Mouse (Mus musculus): Measurements from ENCODE around the gene Rgma. TPM values are rescaled to one million over a fixed set of nuclear protein-coding genes. Genes with fewer than 3 reads are reported as not detected.

Rgma gene
- polyA plus RNA-seq, 1 experiment, result 14.5 TPM

DNA sequence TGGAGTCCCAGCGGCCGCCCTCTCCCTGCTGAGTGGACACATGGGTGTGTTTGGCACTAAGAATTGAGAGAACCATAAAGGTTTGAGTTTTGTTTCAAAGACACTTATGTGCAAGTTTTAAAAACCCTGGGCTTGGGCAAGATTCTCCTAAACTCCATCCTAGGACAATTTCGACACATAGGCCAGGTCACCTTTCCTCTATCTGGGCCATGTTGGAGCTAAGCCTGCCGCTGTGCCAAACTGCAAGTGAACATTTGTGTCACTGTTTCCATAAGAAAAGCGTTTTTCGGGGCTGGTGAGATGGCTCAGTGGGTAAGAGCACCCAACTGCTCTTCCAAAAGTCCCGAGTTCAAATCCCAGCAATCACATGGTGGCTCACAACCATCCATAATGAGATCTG lies 50.1 kb downstream of the Rgma start:
- Histone ChIP-seq H3K4me3 (ENCODE audit: insufficient read depth, low read depth, low read length) (no peak overlapping the region), H3K27ac (replicated peaks; ENCODE audit: low read depth, low read length) (0 out of 2 replicates have a peak overlapping the region, but pooled peaks have one; percentile 9), H3K4me1 (ENCODE audit: control insufficient read depth, insufficient read depth, insufficient read length, low read length) (no peaks in the 10 kb centered on the region)

DNA sequence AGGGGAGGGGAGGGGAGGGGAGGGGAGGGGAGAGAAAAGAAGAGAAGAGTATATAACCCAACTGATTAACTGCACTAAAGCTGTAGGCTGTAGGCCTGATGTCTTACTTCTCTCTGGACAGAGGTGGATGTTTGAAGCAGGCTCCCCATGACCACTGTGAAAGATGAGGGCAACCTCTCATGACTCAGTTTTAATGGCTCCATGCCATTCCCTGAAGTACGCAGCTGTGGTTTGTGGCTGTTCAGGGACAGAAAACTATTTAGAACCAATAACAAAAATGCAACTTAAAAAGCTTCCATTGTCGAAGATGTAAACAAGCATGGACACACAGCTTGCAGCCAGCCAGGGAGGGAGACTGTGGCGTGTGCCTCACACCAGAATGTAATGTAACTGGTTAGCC lies 50.9 kb downstream of the Rgma start:
- H3K4me1 ChIP-seq (ENCODE audit: control insufficient read depth, insufficient read depth, insufficient read length, low read length), result no peaks in the 10 kb centered on the region
- H3K4me3 ChIP-seq (ENCODE audit: insufficient read depth, low read depth, low read length), result no peak overlapping the region
- H3K27ac ChIP-seq (replicated peaks; ENCODE audit: low read depth, low read length), result no peak overlapping the region

GRCm38 (mm10) chr7:73426752-73427386 lies 51.6 kb downstream of the Rgma start:
- Histone ChIP-seq H3K4me3 (ENCODE audit: insufficient read depth, low read depth, low read length) (no peak overlapping the region), H3K4me1 (ENCODE audit: control insufficient read depth, insufficient read depth, insufficient read length, low read length) (no peaks in the 10 kb centered on the region), H3K27ac (replicated peaks; ENCODE audit: low read depth, low read length) (no peak overlapping the region)

GRCm38 (mm10) chr7:73427794-73428193 lies 52.5 kb downstream of the Rgma start:
- no peak overlapping the region for H3K27ac ChIP-seq (replicated peaks; ENCODE audit: low read depth, low read length)
- H3K4me3 ChIP-seq (ENCODE audit: insufficient read depth, low read depth, low read length), result no peak overlapping the region
- H3K4me1 ChIP-seq (ENCODE audit: control insufficient read depth, insufficient read depth, insufficient read length, low read length), result no peaks in the 10 kb centered on the region

DNA sequence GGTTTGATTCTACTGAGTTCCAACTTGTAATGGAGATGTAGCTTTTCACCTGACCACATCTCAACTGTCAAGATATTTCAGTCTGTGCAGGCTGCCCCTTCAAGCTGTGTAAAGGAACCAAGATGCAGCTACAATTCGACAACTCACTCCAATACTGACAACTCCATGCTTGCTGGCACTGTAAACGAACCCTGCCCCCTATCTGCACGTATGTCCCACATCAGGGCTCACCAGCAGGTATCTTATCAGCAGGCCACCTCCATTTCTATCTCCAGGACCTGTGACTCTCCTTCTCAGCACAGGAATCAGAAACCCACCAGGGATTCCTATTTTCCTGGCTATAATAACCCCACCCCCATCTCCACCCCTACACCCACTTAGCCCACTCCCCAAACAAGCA lies 53.2 kb downstream of the Rgma start:
- no peaks in the 10 kb centered on the region for H3K4me1 ChIP-seq (ENCODE audit: control insufficient read depth, insufficient read depth, insufficient read length, low read length)
- H3K27ac ChIP-seq (replicated peaks; ENCODE audit: low read depth, low read length), result no peak overlapping the region
- no peak overlapping the region for H3K4me3 ChIP-seq (ENCODE audit: insufficient read depth, low read depth, low read length)

GRCm38 (mm10) chr7:73433637-73434335 lies 58.5 kb downstream of the Rgma start:
- H3K4me3 ChIP-seq (ENCODE audit: insufficient read depth, low read depth, low read length), result no peak overlapping the region
- no peak overlapping the region for H3K27ac ChIP-seq (replicated peaks; ENCODE audit: low read depth, low read length)
- H3K4me1 ChIP-seq (ENCODE audit: control insufficient read depth, insufficient read depth, insufficient read length, low read length), result no peaks in the 10 kb centered on the region

DNA sequence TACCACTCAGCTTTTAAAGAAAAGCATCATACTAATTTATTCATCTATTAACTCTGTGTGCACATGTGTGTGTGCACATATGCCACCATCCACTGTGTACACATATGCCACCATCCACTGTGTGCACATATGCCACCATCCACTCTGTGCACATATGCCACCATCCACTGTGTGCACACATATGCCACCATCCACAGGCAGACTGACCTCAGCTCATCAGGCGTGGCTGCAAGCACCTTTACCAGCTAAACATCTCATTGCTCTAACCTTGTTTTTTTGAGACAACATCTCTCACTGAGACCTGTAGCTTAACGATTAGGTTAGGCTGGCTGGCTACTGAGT lies 59.0 kb downstream of the Rgma start:
- H3K4me3 ChIP-seq (ENCODE audit: insufficient read depth, low read depth, low read length), result no peak overlapping the region
- no peak overlapping the region for H3K27ac ChIP-seq (replicated peaks; ENCODE audit: low read depth, low read length)
- no peaks in the 10 kb centered on the region for H3K4me1 ChIP-seq (ENCODE audit: control insufficient read depth, insufficient read depth, insufficient read length, low read length)

- Histone ChIP-seq H3K27ac (replicated peaks; ENCODE audit: low read depth, low read length) (no peak overlapping the region), H3K4me1 (ENCODE audit: control insufficient read depth, insufficient read depth, insufficient read length, low read length) (no peaks in the 10 kb centered on the region), H3K4me3 (ENCODE audit: insufficient read depth, low read depth, low read length) (no peak overlapping the region)
Observed at GRCm38 (mm10) chr7:73435685-73436084, 60.4 kb downstream of the Rgma start.

GRCm38 (mm10) chr7:73441802-73442201 lies 66.5 kb downstream of the Rgma start:
- H3K4me1 ChIP-seq (ENCODE audit: control insufficient read depth, insufficient read depth, insufficient read length, low read length), result no peaks in the 10 kb centered on the region
- no peak overlapping the region for H3K27ac ChIP-seq (replicated peaks; ENCODE audit: low read depth, low read length)
- no peak overlapping the region for H3K4me3 ChIP-seq (ENCODE audit: insufficient read depth, low read depth, low read length)

DNA sequence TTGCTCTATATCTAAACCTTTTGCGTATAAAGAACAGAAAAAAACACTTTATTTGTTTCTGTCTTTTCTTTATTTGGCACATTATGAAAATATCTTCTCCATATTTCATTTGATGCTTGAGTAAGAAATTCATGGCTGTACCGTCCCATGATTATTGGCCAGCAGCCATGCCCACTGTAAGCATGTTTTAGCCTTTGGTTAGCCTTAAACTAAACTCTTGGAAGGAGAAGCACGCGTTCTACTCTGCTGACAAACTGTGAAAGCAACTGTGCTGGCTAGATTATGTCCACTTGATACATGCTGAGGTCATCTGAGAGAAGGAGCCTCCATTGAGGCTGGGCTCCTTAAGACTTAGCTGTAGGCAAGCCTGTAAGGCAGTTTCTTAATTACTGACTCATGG lies 66.9 kb downstream of the Rgma start:
- Histone ChIP-seq H3K4me1 (ENCODE audit: control insufficient read depth, insufficient read depth, insufficient read length, low read length) (no peaks in the 10 kb centered on the region), H3K27ac (replicated peaks; ENCODE audit: low read depth, low read length) (no peak overlapping the region), H3K4me3 (ENCODE audit: insufficient read depth, low read depth, low read length) (no peak overlapping the region)

DNA sequence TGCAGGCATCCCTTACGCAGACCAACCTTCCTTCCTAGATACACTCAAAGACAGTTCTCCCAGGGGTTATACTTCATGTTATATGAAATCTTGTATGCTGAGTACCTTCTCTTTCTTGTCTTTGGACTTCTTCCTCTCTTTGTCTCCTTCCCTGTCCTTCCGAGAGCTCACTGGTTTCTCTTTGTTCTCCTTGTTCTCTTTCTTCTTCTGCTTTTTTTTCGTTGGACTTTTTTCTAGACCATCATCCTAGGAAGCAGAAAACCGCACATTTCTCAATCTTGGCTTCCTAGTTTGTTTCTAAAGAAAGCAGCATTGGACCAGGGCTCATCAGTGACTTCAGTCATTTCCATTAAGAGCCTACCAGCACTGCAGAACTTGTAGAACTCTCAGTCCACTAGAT lies 76.3 kb downstream of the Rgma start:
- H3K27ac ChIP-seq (replicated peaks; ENCODE audit: low read depth, low read length), result no peak overlapping the region

GRCm38 (mm10) chr7:73452187-73452808 lies 77.0 kb downstream of the Rgma start:
- Histone ChIP-seq H3K4me3 (ENCODE audit: insufficient read depth, low read depth, low read length) (no peak overlapping the region), H3K27ac (replicated peaks; ENCODE audit: low read depth, low read length) (no peak overlapping the region), H3K4me1 (ENCODE audit: control insufficient read depth, insufficient read depth, insufficient read length, low read length) (no peaks in the 10 kb centered on the region)

More for the DNA sequence above, 76.3 kb downstream of the Rgma start:
- Histone ChIP-seq H3K4me1 (ENCODE audit: control insufficient read depth, insufficient read depth, insufficient read length, low read length) (no peaks in the 10 kb centered on the region), H3K4me3 (ENCODE audit: insufficient read depth, low read depth, low read length) (no peak overlapping the region)

- Histone ChIP-seq H3K27ac (replicated peaks; ENCODE audit: low read depth, low read length) (no peak overlapping the region), H3K4me3 (ENCODE audit: insufficient read depth, low read depth, low read length) (no peak overlapping the region), H3K4me1 (ENCODE audit: control insufficient read depth, insufficient read depth, insufficient read length, low read length) (no peaks in the 10 kb centered on the region)
Observed at GRCm38 (mm10) chr7:73454113-73454512, 78.8 kb downstream of the Rgma start.

- no peaks in the 10 kb centered on the region for H3K4me1 ChIP-seq (ENCODE audit: control insufficient read depth, insufficient read depth, insufficient read length, low read length)
- no peak overlapping the region for H3K4me3 ChIP-seq (ENCODE audit: insufficient read depth, low read depth, low read length)
- H3K27ac ChIP-seq (replicated peaks; ENCODE audit: low read depth, low read length), result no peak overlapping the region
Observed at GRCm38 (mm10) chr7:73463546-73463945, 88.2 kb downstream of the Rgma start.

GRCm38 (mm10) chr7:73467741-73468140 lies 92.4 kb downstream of the Rgma start:
- Histone ChIP-seq H3K4me1 (ENCODE audit: control insufficient read depth, insufficient read depth, insufficient read length, low read length) (no peaks in the 10 kb centered on the region), H3K4me3 (ENCODE audit: insufficient read depth, low read depth, low read length) (no peak overlapping the region), H3K27ac (replicated peaks; ENCODE audit: low read depth, low read length) (no peak overlapping the region)

Data from brown adipose tissue, adult 24 weeks (tissue).